Mouse (Mus musculus) liver, adult 2 months (tissue): Measurements from ENCODE around the gene Zbtb7b.

Source experiments
- CTCF ChIP-seq: fragments of 200-500 bp; IDR thresholded peaks from 2 replicates; pipeline ENCODE4 v1.5.1; 2011; ENCODE audit warnings: low read depth, low read length, control low read depth
- POLR2A ChIP-seq: fragments of 200-500 bp; IDR thresholded peaks from 2 replicates; pipeline ENCODE4 v1.6.1; 2011; ENCODE audit warnings: low read length, control low read depth; ENCODE audit not compliant: insufficient read depth; ENCODE audit errors: extremely low read depth

GRCm38 (mm10) chr3:89406887-89407286 lies 12.3 kb upstream of the Zbtb7b start:
- TF ChIP-seq CTCF (no peak), POLR2A (no peak)
